Mouse (Mus musculus) testis, adult 2 months (tissue): ENCODE measurements around the gene Pcnx2.

Experiments
- CTCF ChIP-seq: fragments of 200-500 bp; IDR thresholded peaks from 2 replicates; pipeline ENCODE4 v1.5.1; 2012; ENCODE audit warnings: low read depth, mild to moderate bottlenecking, inconsistent platforms, low read length, moderate library complexity; ENCODE audit not compliant: control insufficient read depth, insufficient read depth, insufficient replicate concordance
- POLR2A ChIP-seq: fragments of 200-500 bp; IDR thresholded peaks from 2 replicates; pipeline ENCODE4 v1.6.1; 2012; ENCODE audit warnings: low read depth, mild to moderate bottlenecking, inconsistent platforms, low read length, moderate library complexity; ENCODE audit not compliant: control insufficient read depth

GRCm38 (mm10) chr8:125909661-125910364 lies 11.7 kb upstream of the Pcnx2 start:
- no peak for TF ChIP-seq POLR2A
- no peak for TF ChIP-seq CTCF
